Mouse (Mus musculus): ENCODE results near the gene Mcf2l. TPM values are rescaled to one million over a fixed set of nuclear protein-coding genes. Genes with fewer than 3 reads are reported as not detected.

Gene Mcf2l
- polyA plus RNA-seq, 1 experiment from 2014 or later: 140 TPM

- WGBS: 35% methylated on average over 11 of the region's 11 CpGs
- no peak for ATAC-seq (ENCODE audit: low read depth)
- Histone ChIP-seq H3K36me3 (ENCODE audit: control insufficient read depth, insufficient read depth, low read length) (no peaks in the 10 kb centered on the region), H3K27ac (ENCODE audit: low read depth, low read length) (0 out of 2 replicates have a peak overlapping the region, but pooled peaks have one; percentile 34), H3K4me3 (ENCODE audit: low read depth, low read length) (no peak overlapping the region), H3K9ac (replicated peaks; ENCODE audit: low read depth, low read length) (no peak overlapping the region), H3K4me1 (ENCODE audit: control insufficient read depth, insufficient read depth, low read length) (peaks cover 9% of the 10 kb centered on the region; the same call in 1 of the 2 replicates), H3K9me3 (ENCODE audit: control insufficient read depth, low read length) (no peaks in the 10 kb centered on the region), H3K27me3 (ENCODE audit: control insufficient read depth, insufficient read depth, low read length) (no peaks in the 10 kb centered on the region), H3K4me2 (ENCODE audit: low read depth, low read length) (no peak overlapping the region)
Measured at GRCm38 (mm10) chr8:12931426-12931825, 57.8 kb downstream of the Mcf2l start.

- no peak overlapping the region for H3K4me3 ChIP-seq (ENCODE audit: low read depth, low read length)
- no peak overlapping the region for H3K4me2 ChIP-seq (ENCODE audit: low read depth, low read length)
- H3K27ac ChIP-seq (ENCODE audit: low read depth, low read length): no peak overlapping the region
- 85% methylated on average over 8 of the region's 8 CpGs for WGBS
- no peaks in the 10 kb centered on the region for H3K36me3 ChIP-seq (ENCODE audit: control insufficient read depth, insufficient read depth, low read length)
- H3K9me3 ChIP-seq (ENCODE audit: control insufficient read depth, low read length): no peaks in the 10 kb centered on the region
- no peak for ATAC-seq (ENCODE audit: low read depth)
- no peaks in the 10 kb centered on the region for H3K27me3 ChIP-seq (ENCODE audit: control insufficient read depth, insufficient read depth, low read length)
- H3K4me1 ChIP-seq (ENCODE audit: control insufficient read depth, insufficient read depth, low read length): peaks cover 9% of the 10 kb centered on the region; the same call in 1 of the 2 replicates
- H3K9ac ChIP-seq (replicated peaks; ENCODE audit: low read depth, low read length): no peak overlapping the region
Measured at GRCm38 (mm10) chr8:12932520-12932919, 58.9 kb downstream of the Mcf2l start.

- Histone ChIP-seq H3K4me1 (ENCODE audit: control insufficient read depth, insufficient read depth, low read length) (peaks cover 9% of the 10 kb centered on the region; the same call in 1 of the 2 replicates), H3K27me3 (ENCODE audit: control insufficient read depth, insufficient read depth, low read length) (no peaks in the 10 kb centered on the region), H3K27ac (ENCODE audit: low read depth, low read length) (no peak overlapping the region), H3K36me3 (ENCODE audit: control insufficient read depth, insufficient read depth, low read length) (no peaks in the 10 kb centered on the region), H3K9me3 (ENCODE audit: control insufficient read depth, low read length) (no peaks in the 10 kb centered on the region), H3K9ac (replicated peaks; ENCODE audit: low read depth, low read length) (no peak overlapping the region), H3K4me3 (ENCODE audit: low read depth, low read length) (no peak overlapping the region), H3K4me2 (ENCODE audit: low read depth, low read length) (no peak overlapping the region)
- ATAC-seq (ENCODE audit: low read depth): no peak
- WGBS: 44% methylated on average over 3 of the region's 3 CpGs
Measured at GRCm38 (mm10) chr8:12933765-12934164, 60.2 kb downstream of the Mcf2l start.

- H3K4me1 ChIP-seq (ENCODE audit: control insufficient read depth, insufficient read depth, low read length): peaks cover 9% of the 10 kb centered on the region; the same call in 1 of the 2 replicates
- 74% methylated on average over 8 of the region's 8 CpGs for WGBS
- H3K4me2 ChIP-seq (ENCODE audit: low read depth, low read length): no peak overlapping the region
- no peaks in the 10 kb centered on the region for H3K9me3 ChIP-seq (ENCODE audit: control insufficient read depth, low read length)
- no peak overlapping the region for H3K27ac ChIP-seq (ENCODE audit: low read depth, low read length)
- H3K9ac ChIP-seq (replicated peaks; ENCODE audit: low read depth, low read length): no peak overlapping the region
- H3K4me3 ChIP-seq (ENCODE audit: low read depth, low read length): no peak overlapping the region
- ATAC-seq (ENCODE audit: low read depth): no peak
- H3K36me3 ChIP-seq (ENCODE audit: control insufficient read depth, insufficient read depth, low read length): no peaks in the 10 kb centered on the region
- no peaks in the 10 kb centered on the region for H3K27me3 ChIP-seq (ENCODE audit: control insufficient read depth, insufficient read depth, low read length)
Measured at GRCm38 (mm10) chr8:12934453-12935043, 60.9 kb downstream of the Mcf2l start.

- H3K27ac ChIP-seq (ENCODE audit: low read depth, low read length): no peak overlapping the region
- no peaks in the 10 kb centered on the region for H3K36me3 ChIP-seq (ENCODE audit: control insufficient read depth, insufficient read depth, low read length)
- no peak overlapping the region for H3K4me3 ChIP-seq (ENCODE audit: low read depth, low read length)
- H3K9ac ChIP-seq (replicated peaks; ENCODE audit: low read depth, low read length): no peak overlapping the region
- H3K9me3 ChIP-seq (ENCODE audit: control insufficient read depth, low read length): no peaks in the 10 kb centered on the region
- 85% methylated on average over 8 of the region's 8 CpGs for WGBS
- no peak for ATAC-seq (ENCODE audit: low read depth)
- no peaks in the 10 kb centered on the region for H3K27me3 ChIP-seq (ENCODE audit: control insufficient read depth, insufficient read depth, low read length)
- H3K4me1 ChIP-seq (ENCODE audit: control insufficient read depth, insufficient read depth, low read length): no peaks in the 10 kb centered on the region
- no peak overlapping the region for H3K4me2 ChIP-seq (ENCODE audit: low read depth, low read length)
Measured at GRCm38 (mm10) chr8:12940549-12940948, 66.9 kb downstream of the Mcf2l start.

- Histone ChIP-seq H3K4me2 (ENCODE audit: low read depth, low read length) (no peak overlapping the region), H3K4me3 (ENCODE audit: low read depth, low read length) (no peak overlapping the region), H3K27me3 (ENCODE audit: control insufficient read depth, insufficient read depth, low read length) (no peaks in the 10 kb centered on the region), H3K9me3 (ENCODE audit: control insufficient read depth, low read length) (no peaks in the 10 kb centered on the region), H3K4me1 (ENCODE audit: control insufficient read depth, insufficient read depth, low read length) (no peaks in the 10 kb centered on the region), H3K9ac (replicated peaks; ENCODE audit: low read depth, low read length) (no peak overlapping the region), H3K36me3 (ENCODE audit: control insufficient read depth, insufficient read depth, low read length) (no peaks in the 10 kb centered on the region), H3K27ac (ENCODE audit: low read depth, low read length) (no peak overlapping the region)
- no peak for ATAC-seq (ENCODE audit: low read depth)
- WGBS: 86% methylated on average over 10 of the region's 10 CpGs
Measured at GRCm38 (mm10) chr8:12941161-12941926, 67.7 kb downstream of the Mcf2l start.

GRCm38 (mm10) chr8:12947604-12948573 lies 74.3 kb downstream of the Mcf2l start:
- Histone ChIP-seq H3K9me3 (ENCODE audit: control insufficient read depth, low read length) (no peaks in the 10 kb centered on the region), H3K4me1 (ENCODE audit: control insufficient read depth, insufficient read depth, low read length) (peaks cover 31% of the 10 kb centered on the region), H3K9ac (replicated peaks; ENCODE audit: low read depth, low read length) (peak overlapping the region; percentile 87), H3K4me3 (ENCODE audit: low read depth, low read length) (peak overlapping the region; percentile 59), H3K4me2 (ENCODE audit: low read depth, low read length) (peak overlapping the region; percentile 95), H3K27me3 (ENCODE audit: control insufficient read depth, insufficient read depth, low read length) (no peaks in the 10 kb centered on the region), H3K36me3 (ENCODE audit: control insufficient read depth, insufficient read depth, low read length) (no peaks in the 10 kb centered on the region), H3K27ac (ENCODE audit: low read depth, low read length) (peak overlapping the region; percentile 99)
- 7% methylated on average over 21 of the region's 21 CpGs for WGBS
- ATAC-seq (ENCODE audit: low read depth): peak; percentile 88

GRCm38 (mm10) chr8:12948574-12948961 lies 75.0 kb downstream of the Mcf2l start:
- WGBS: 11% methylated on average over 3 of the region's 3 CpGs
- Histone ChIP-seq H3K9me3 (ENCODE audit: control insufficient read depth, low read length) (no peaks in the 10 kb centered on the region), H3K27me3 (ENCODE audit: control insufficient read depth, insufficient read depth, low read length) (no peaks in the 10 kb centered on the region), H3K36me3 (ENCODE audit: control insufficient read depth, insufficient read depth, low read length) (no peaks in the 10 kb centered on the region), H3K27ac (ENCODE audit: low read depth, low read length) (peak overlapping the region; percentile 99), H3K9ac (replicated peaks; ENCODE audit: low read depth, low read length) (peak overlapping the region; percentile 87), H3K4me3 (ENCODE audit: low read depth, low read length) (peak overlapping the region; percentile 59), H3K4me2 (ENCODE audit: low read depth, low read length) (peak overlapping the region; percentile 95), H3K4me1 (ENCODE audit: control insufficient read depth, insufficient read depth, low read length) (peaks cover 31% of the 10 kb centered on the region)
- ATAC-seq (ENCODE audit: low read depth): peak; percentile 42; the same call in 1 of the 2 replicates

Measured in neural tube, embryonic 14.5 days (tissue).